Mouse (Mus musculus) hindbrain, embryonic 16.5 days (tissue): Measurements from ENCODE around the gene Maml2. TPM values are rescaled to one million over a fixed set of nuclear protein-coding genes. Genes with fewer than 3 reads are reported as not detected.

Experiments used
- ATAC-seq: fragments of 200-750 bp; cut with Nextera tagmentation; 2 replicates; pipeline ENCODE4 v1.8.0; 2017; ENCODE audit warnings: moderate TSS enrichment, moderate library complexity
- H3K27ac ChIP-seq: fragments of 300-500 bp; sonication (generic); 2 replicates; pipeline ENCODE4 v1.5.1; 2014; ENCODE audit warnings: low read depth, mild to moderate bottlenecking, control low read depth, low read length, moderate library complexity
- H3K27me3 ChIP-seq: fragments of 300-500 bp; sonication (generic); replicated peaks from 2 replicates; pipeline ENCODE4 v1.6.1; 2014; ENCODE audit warnings: low read length; ENCODE audit not compliant: control insufficient read depth, insufficient read depth
- H3K36me3 ChIP-seq: fragments of 300-500 bp; sonication (generic); 2 replicates; pipeline ENCODE4 v1.6.1; 2014; ENCODE audit warnings: mild to moderate bottlenecking, low read length, moderate library complexity, mixed read lengths; ENCODE audit not compliant: control insufficient read depth, insufficient read depth
- H3K4me1 ChIP-seq: fragments of 300-500 bp; sonication (generic); 2 replicates; pipeline ENCODE4 v1.6.1; 2014; ENCODE audit warnings: low read depth, low read length; ENCODE audit not compliant: control insufficient read depth, insufficient read depth
- H3K4me2 ChIP-seq: fragments of 300-500 bp; sonication (generic); 2 replicates; pipeline ENCODE4 v1.6.1; 2014; ENCODE audit warnings: mild to moderate bottlenecking, low read length, control low read depth, moderate library complexity
- H3K4me3 ChIP-seq: fragments of 300-500 bp; sonication (generic); 2 replicates; pipeline ENCODE4 v1.5.1; 2014; ENCODE audit warnings: mild to moderate bottlenecking, low read length, control low read depth, moderate library complexity
- H3K9ac ChIP-seq: fragments of 300-500 bp; sonication (generic); 2 replicates; pipeline ENCODE4 v1.6.1; 2014; ENCODE audit warnings: low read depth, mild to moderate bottlenecking, control low read depth, low read length, moderate library complexity
- H3K9me3 ChIP-seq: fragments of 300-500 bp; sonication (generic); 2 replicates; pipeline ENCODE4 v1.6.1; 2014; ENCODE audit warnings: mild to moderate bottlenecking, low read length, moderate library complexity; ENCODE audit not compliant: control insufficient read depth
- WGBS: fragments of 180-500 bp; shearing (Covaris S2); extraction: QIAGEN DNeasy Blood & Tissue Kit; methylation state at CpG from one replicate; pipeline ENCODE4 v1.1.7; 2014; 5-methylcytosine and 5-hydroxymethylcytosine counted together
- polyA plus RNA-seq: library from polyadenylated mRNA; unstranded; fragments of >200 nt; fragmentation: Nextera tagmentation; extraction: Ambion mirVana; gene quantifications from 2 replicates; pipeline ENCODE4 v1.2.1, GENCODE M21; 2015

Maml2 gene
- polyA plus RNA-seq, 1 experiment from 2014 or later: 10.8 TPM

- no peaks in the 10 kb centered on the region for H3K36me3 ChIP-seq
- H3K4me1 ChIP-seq: peaks cover 8% of the 10 kb centered on the region
- no peak overlapping the region for H3K27ac ChIP-seq
Measured at GRCm38 (mm10) chr9:13588786-13589185, 291.0 kb downstream of the Maml2 start.

DNA sequence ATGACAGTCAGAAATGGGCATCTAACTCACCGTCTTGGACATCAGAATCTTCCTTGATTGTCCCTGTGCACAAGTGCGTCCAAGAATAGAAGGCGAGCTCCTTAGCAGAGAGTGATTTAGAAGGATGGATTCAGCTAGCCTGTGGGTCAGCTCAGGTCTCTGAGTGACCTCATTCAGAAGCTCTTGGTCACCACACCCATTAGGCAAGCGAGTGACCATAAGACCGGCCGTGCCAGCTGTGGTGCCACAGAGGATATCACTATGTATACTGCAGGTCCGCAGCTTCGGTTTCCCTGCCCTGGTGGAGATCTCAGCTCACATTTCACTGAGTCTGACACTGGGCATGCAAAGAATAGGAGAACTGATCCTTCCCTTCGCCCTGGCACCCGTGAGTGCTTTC is 294.9 kb downstream of the Maml2 start:
- H3K4me1 ChIP-seq: no peaks in the 10 kb centered on the region; the same call in 1 of the 2 replicates
- no peaks in the 10 kb centered on the region for H3K36me3 ChIP-seq
- no peaks in the 10 kb centered on the region for H3K9me3 ChIP-seq
- no peak for ATAC-seq
- no peak overlapping the region for H3K9ac ChIP-seq
- no peak overlapping the region for H3K4me2 ChIP-seq
- no peaks in the 10 kb centered on the region for H3K27me3 ChIP-seq
- H3K27ac ChIP-seq: peak overlapping the region; percentile 16; the same call in 1 of the 2 replicates
- WGBS: 87% methylated on average over 10 of the region's 10 CpGs
- H3K4me3 ChIP-seq: no peak overlapping the region

More at GRCm38 (mm10) chr9:13588786-13589185, 291.0 kb downstream of the Maml2 start:
- H3K27me3 ChIP-seq: no peaks in the 10 kb centered on the region
- no peak overlapping the region for H3K4me2 ChIP-seq
- H3K9ac ChIP-seq: no peak overlapping the region
- H3K4me3 ChIP-seq: no peak overlapping the region
- no peak for ATAC-seq
- H3K9me3 ChIP-seq: no peaks in the 10 kb centered on the region
- WGBS: 100% methylated on average over 1 of the region's 1 CpGs

DNA sequence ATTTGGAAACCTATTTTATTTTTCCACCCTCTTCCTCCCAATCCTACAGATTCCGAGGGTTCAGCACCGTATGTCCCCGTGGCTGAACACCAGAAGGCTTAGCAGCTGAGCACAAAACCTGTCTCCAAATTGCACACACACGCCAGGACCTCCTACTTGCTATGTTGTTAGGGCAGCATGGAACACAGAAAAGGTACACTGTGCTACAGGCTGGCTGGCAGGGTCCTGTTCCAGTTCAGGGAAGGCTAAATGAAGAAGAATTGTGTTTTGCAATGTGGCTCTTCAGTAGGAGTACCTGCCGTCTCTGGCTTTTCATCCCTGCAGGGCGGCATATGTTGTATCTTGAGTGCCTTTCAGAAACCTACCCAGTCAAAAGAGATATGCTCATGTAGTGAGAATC is 300.0 kb downstream of the Maml2 start:
- ATAC-seq: peak; percentile 43; the same call in 1 of the 2 replicates
- no peak overlapping the region for H3K27ac ChIP-seq
- no peaks in the 10 kb centered on the region for H3K27me3 ChIP-seq
- WGBS: 84% methylated on average over 6 of the region's 6 CpGs
- H3K4me1 ChIP-seq: no peaks in the 10 kb centered on the region
- H3K4me3 ChIP-seq: no peak overlapping the region
- H3K9ac ChIP-seq: no peak overlapping the region
- no peaks in the 10 kb centered on the region for H3K9me3 ChIP-seq
- no peak overlapping the region for H3K4me2 ChIP-seq
- H3K36me3 ChIP-seq: no peaks in the 10 kb centered on the region

GRCm38 (mm10) chr9:13598596-13599333 is 301.0 kb downstream of the Maml2 start:
- H3K4me2 ChIP-seq: no peak overlapping the region
- H3K36me3 ChIP-seq: no peaks in the 10 kb centered on the region
- no peak overlapping the region for H3K27ac ChIP-seq
- no peak overlapping the region for H3K4me3 ChIP-seq
- no peaks in the 10 kb centered on the region for H3K27me3 ChIP-seq
- H3K9ac ChIP-seq: no peak overlapping the region
- ATAC-seq: no peak
- H3K9me3 ChIP-seq: no peaks in the 10 kb centered on the region
- WGBS: 80% methylated on average over 4 of the region's 4 CpGs
- H3K4me1 ChIP-seq: no peaks in the 10 kb centered on the region

GRCm38 (mm10) chr9:13599334-13599614 is 301.5 kb downstream of the Maml2 start:
- no peaks in the 10 kb centered on the region for H3K9me3 ChIP-seq
- H3K9ac ChIP-seq: no peak overlapping the region
- no peaks in the 10 kb centered on the region for H3K4me1 ChIP-seq
- H3K27ac ChIP-seq: no peak overlapping the region
- WGBS: 74% methylated on average over 3 of the region's 3 CpGs
- no peak overlapping the region for H3K4me3 ChIP-seq
- H3K27me3 ChIP-seq: no peaks in the 10 kb centered on the region
- no peak overlapping the region for H3K4me2 ChIP-seq
- no peak for ATAC-seq
- H3K36me3 ChIP-seq: no peaks in the 10 kb centered on the region

DNA sequence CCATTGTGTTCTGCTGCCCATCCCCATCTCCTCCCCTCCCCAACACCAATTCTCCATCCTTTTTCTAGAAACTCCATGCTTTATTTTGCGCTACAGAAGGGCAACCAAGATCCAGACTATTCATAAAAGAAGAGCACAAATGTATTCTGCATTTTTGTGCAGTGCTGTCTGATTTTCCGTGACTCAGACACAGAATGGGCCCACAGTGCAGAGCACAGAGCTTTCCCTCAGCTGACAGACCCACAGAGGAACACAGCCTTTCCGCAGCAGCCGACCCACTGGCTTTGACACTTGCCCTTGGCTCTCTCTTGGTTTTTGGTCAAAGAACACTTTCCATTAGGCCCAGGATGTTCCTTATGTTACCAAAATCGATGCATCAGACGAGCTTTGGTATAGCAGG is 302.0 kb downstream of the Maml2 start:
- Histone ChIP-seq H3K9ac (no peak overlapping the region), H3K4me2 (no peak overlapping the region), H3K27ac (no peak overlapping the region), H3K4me3 (no peak overlapping the region), H3K36me3 (no peaks in the 10 kb centered on the region), H3K9me3 (no peaks in the 10 kb centered on the region), H3K27me3 (no peaks in the 10 kb centered on the region), H3K4me1 (no peaks in the 10 kb centered on the region)
- WGBS: 87% methylated on average over 6 of the region's 6 CpGs
- ATAC-seq: no peak

DNA sequence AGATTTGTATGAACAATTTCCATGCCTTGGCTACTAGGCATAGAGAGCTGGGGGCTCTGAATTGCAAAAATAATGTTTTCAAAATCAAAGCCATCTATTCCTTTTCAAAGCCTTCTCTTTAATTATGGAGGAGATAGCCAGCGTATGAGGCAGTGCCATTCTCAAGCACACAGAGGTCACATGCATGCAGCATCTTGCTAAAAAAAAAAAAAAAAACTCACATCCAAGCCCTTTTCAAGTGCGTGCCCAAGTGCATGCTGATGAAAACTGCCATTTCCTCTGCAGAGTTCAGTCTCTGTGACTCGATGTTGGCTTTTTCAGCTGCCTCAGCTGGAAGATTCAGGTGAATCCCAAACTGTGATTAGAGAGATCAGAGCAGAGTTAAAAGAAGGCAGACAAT is 304.0 kb downstream of the Maml2 start:
- Histone ChIP-seq H3K36me3 (no peaks in the 10 kb centered on the region), H3K9me3 (no peaks in the 10 kb centered on the region), H3K27ac (no peak overlapping the region), H3K9ac (no peak overlapping the region), H3K4me2 (no peak overlapping the region), H3K27me3 (no peaks in the 10 kb centered on the region), H3K4me1 (no peaks in the 10 kb centered on the region), H3K4me3 (no peak overlapping the region)
- WGBS: 67% methylated on average over 3 of the region's 3 CpGs
- ATAC-seq: no peak

GRCm38 (mm10) chr9:13603533-13604143 is 305.9 kb downstream of the Maml2 start:
- no peak overlapping the region for H3K27ac ChIP-seq
- peak; percentile 53 for ATAC-seq
- H3K27me3 ChIP-seq: no peaks in the 10 kb centered on the region
- H3K4me3 ChIP-seq: no peak overlapping the region
- WGBS: 76% methylated on average over 8 of the region's 8 CpGs
- H3K9ac ChIP-seq: no peak overlapping the region
- H3K4me1 ChIP-seq: no peaks in the 10 kb centered on the region
- H3K4me2 ChIP-seq: no peak overlapping the region
- no peaks in the 10 kb centered on the region for H3K36me3 ChIP-seq
- no peaks in the 10 kb centered on the region for H3K9me3 ChIP-seq

- Histone ChIP-seq H3K4me1 (peaks cover 5% of the 10 kb centered on the region; the same call in 1 of the 2 replicates), H3K36me3 (no peaks in the 10 kb centered on the region), H3K9me3 (no peaks in the 10 kb centered on the region), H3K4me2 (no peak overlapping the region), H3K27ac (no peak overlapping the region), H3K27me3 (no peaks in the 10 kb centered on the region), H3K9ac (no peak overlapping the region), H3K4me3 (no peak overlapping the region)
- ATAC-seq: no peak
- 70% methylated on average over 8 of the region's 8 CpGs for WGBS
Measured at GRCm38 (mm10) chr9:13607609-13608185, 309.9 kb downstream of the Maml2 start.
